Mouse (Mus musculus) myocyte (in vitro differentiated cells): ENCODE measurements at regions not wholly inside any gene's neighbourhood (a gene's known extent, or its start where the extent isn't known, plus 50 kb on each side); places are given as distances from the start of the nearest gene placed in this dataset.

Experiments
- MAX ChIP-seq: IDR thresholded peaks from one replicate; pipeline ENCODE4 v1.6.1; 2011; ENCODE audit warnings: low read depth, mild to moderate bottlenecking, control low read depth
- MYOD1 ChIP-seq, 3 experiments: IDR thresholded peaks; one replicate each; pipeline ENCODE4 v1.6.1; 2011; ENCODE audit warnings: control low read depth in 2 of 3, low read depth in 2 of 3, mild to moderate bottlenecking in 2 of 3, moderate library complexity in 1 of 3; ENCODE audit not compliant: insufficient read length in 2 of 3, control insufficient read depth in 1 of 3
- POLR2A ChIP-seq: IDR thresholded peaks from one replicate; pipeline ENCODE4 v1.6.1; 2011; ENCODE audit warnings: low read depth, mild to moderate bottlenecking, control low read depth, moderate library complexity; ENCODE audit not compliant: insufficient read length
- REST ChIP-seq: IDR thresholded peaks from one replicate; pipeline ENCODE4 v1.6.1; 2011; ENCODE audit warnings: mild to moderate bottlenecking, control low read depth, moderate library complexity; ENCODE audit not compliant: insufficient read depth, insufficient read length

- TF ChIP-seq POLR2A (no peak), MYOD1 (IDR thresholded peaks at IDR 0.05; ENCODE audit: control insufficient read depth in 1 of 3, insufficient read length in 2 of 3, low read depth in 2 of 3) (no peak), REST (no peak), MAX (no peak)
Measured at GRCm38 (mm10) chr13:35348283-35348682, 311.4 kb upstream of the Cdyl start.
